Mouse (Mus musculus) C2C12 (cell line): ENCODE results near the gene Dglucy.

ENCODE experiments used
- CEBPB ChIP-seq: IDR thresholded peaks from one replicate; pipeline ENCODE4 v1.6.1; 2011; ENCODE audit warnings: low read depth, mild to moderate bottlenecking, control low read depth, moderate library complexity
- CTCF ChIP-seq: IDR thresholded peaks from one replicate; pipeline ENCODE4 v1.5.1; 2011; ENCODE audit not compliant: control insufficient read depth, insufficient read depth, insufficient read length
- FOSL1 ChIP-seq: IDR thresholded peaks from one replicate; pipeline ENCODE4 v1.8.0; 2011; ENCODE audit warnings: mild to moderate bottlenecking, low read length; ENCODE audit not compliant: poor library complexity, insufficient read depth, severe bottlenecking
- MAX ChIP-seq: IDR thresholded peaks from one replicate; pipeline ENCODE4 v1.6.1; 2011; ENCODE audit warnings: mild to moderate bottlenecking, control low read depth
- MYOG ChIP-seq: IDR thresholded peaks from one replicate; pipeline ENCODE4 v1.6.1; 2011; ENCODE audit not compliant: control insufficient read depth, insufficient read length; ENCODE audit errors: extremely low read depth
- USF1 ChIP-seq: IDR thresholded peaks from one replicate; pipeline ENCODE4 v1.6.1; 2011; ENCODE audit warnings: low read depth, mild to moderate bottlenecking, control low read depth, moderate library complexity

GRCm38 (mm10) chr12:100886877-100887276 is 108.0 kb downstream of the Dglucy start:
- TF ChIP-seq CTCF: no peak
- no peak for TF ChIP-seq FOSL1
- no peak for TF ChIP-seq MYOG
- TF ChIP-seq USF1: no peak
- TF ChIP-seq CEBPB: no peak
- TF ChIP-seq MAX: no peak
